28 mouse cellular contexts compared by ENCODE assay signal in genomic region chr4:134754941-134755340, GRCm38 (mm10). TPM values are rescaled to one million over a fixed set of nuclear protein-coding genes. Genes with fewer than 3 reads are reported as not detected.
DNase-seq lines count a peak whose midpoint lies in the region; ATAC-seq and TF ChIP-seq lines count a peak whose summit lies in the region.
"Had no signal": no experiment of that assay in that cellular context is flagged by ENCODE, and none has a peak within 500 bp of the region (broad histone marks: within the 10 kb centered on the region; RNA-seq: fewer than 3 reads in every experiment).

No protein-coding gene starts in this region.

- H3K9ac ChIP-seq in forebrain, embryonic 13.5 days, result no peak overlapping the region
- H3K9ac ChIP-seq in liver, embryonic 15.5 days, result no peak overlapping the region
- H3K9ac ChIP-seq: embryonic facial prominence, embryonic 13.5 days; intestine, embryonic 15.5 days; limb, embryonic 12.5 days; neural tube, embryonic 13.5 days; stomach, embryonic 15.5 days had no signal

- no peak for ATAC-seq in forebrain, embryonic 13.5 days
- ATAC-seq in megakaryocyte, adult 5-6 weeks (ENCODE audit: poor library complexity, severe bottlenecking), result no peak
- no peak for ATAC-seq in liver, embryonic 15.5 days (ENCODE audit: insufficient read depth)
- ATAC-seq: forebrain, embryonic 14.5 days; hindbrain, embryonic 16.5 days; intestine, embryonic 15.5 days; midbrain, embryonic 16.5 days had no signal

- H3K36me3 ChIP-seq in forebrain, embryonic 10.5 days (replicated peaks), result 0 out of 2 replicates have a peak, but pooled peaks cover 8% of the 10 kb centered on the region
- H3K36me3 ChIP-seq in forebrain, embryonic 13.5 days (ENCODE audit: poor library complexity, severe bottlenecking), result no peaks in the 10 kb centered on the region
- peaks cover 96% of the 10 kb centered on the region for H3K36me3 ChIP-seq in megakaryocyte, embryonic 14.5 days (replicated peaks; ENCODE audit: low read length)
- peaks cover 51% of the 10 kb centered on the region for H3K36me3 ChIP-seq in liver, embryonic 15.5 days (replicated peaks)
- H3K36me3 ChIP-seq: intestine, embryonic 15.5 days; neural tube, embryonic 13.5 days; stomach, embryonic 15.5 days had no signal

- no peak for TF ChIP-seq POLR2A in bone marrow, adult 2 months (IDR thresholded peaks at IDR 0.05; ENCODE audit: borderline replicate concordance, control insufficient read depth, low read depth, low read length)

- no peaks in the 10 kb centered on the region for H3K9me3 ChIP-seq in forebrain, embryonic 10.5 days
- H3K9me3 ChIP-seq in forebrain, embryonic 13.5 days (replicated peaks), result no peaks in the 10 kb centered on the region
- H3K9me3 ChIP-seq in megakaryocyte, embryonic 14.5 days, result no peaks in the 10 kb centered on the region
- H3K9me3 ChIP-seq in liver, embryonic 15.5 days (replicated peaks), result no peaks in the 10 kb centered on the region
- H3K9me3 ChIP-seq: embryonic facial prominence, embryonic 13.5 days; intestine, embryonic 15.5 days; limb, embryonic 12.5 days; neural tube, embryonic 13.5 days; stomach, embryonic 15.5 days had no signal

- TF ChIP-seq CTCF in bone marrow, adult 2 months (IDR thresholded peaks at IDR 0.05; ENCODE audit: control insufficient read depth, insufficient read depth, low read length), result no peak

- no peak overlapping the region for H3K4me3 ChIP-seq in forebrain, embryonic 10.5 days
- H3K4me3 ChIP-seq in forebrain, embryonic 13.5 days, result no peak overlapping the region
- peak overlapping the region; percentile 39 for H3K4me3 ChIP-seq in megakaryocyte, embryonic 14.5 days (replicated peaks)
- no peak overlapping the region for H3K4me3 ChIP-seq in bone marrow, adult 2 months (replicated peaks; ENCODE audit: control insufficient read depth, low read depth, low read length)
- no peak overlapping the region for H3K4me3 ChIP-seq in liver, embryonic 15.5 days (replicated peaks)
- H3K4me3 ChIP-seq: embryonic facial prominence, embryonic 13.5 days; erythroblast, embryonic 14.5 days; intestine, embryonic 15.5 days; limb, embryonic 12.5 days; myocyte; neural tube, embryonic 13.5 days; stomach, embryonic 15.5 days had no signal

- 87% methylated on average over 13 of the region's 13 CpGs for WGBS in forebrain, embryonic 10.5 days
- 84% methylated on average over 13 of the region's 13 CpGs for WGBS in forebrain, embryonic 13.5 days
- 65% methylated on average over 13 of the region's 13 CpGs for WGBS in bone marrow, adult 2 months
- 73% methylated on average over 13 of the region's 13 CpGs for WGBS in liver, embryonic 15.5 days (ENCODE audit: insufficient replicate concordance)

- H3K27me3 ChIP-seq in forebrain, embryonic 10.5 days (ENCODE audit: poor library complexity, severe bottlenecking), result 0 out of 2 replicates have a peak, but pooled peaks cover 6% of the 10 kb centered on the region
- no peaks in the 10 kb centered on the region for H3K27me3 ChIP-seq in forebrain, embryonic 13.5 days
- no peaks in the 10 kb centered on the region for H3K27me3 ChIP-seq in megakaryocyte, embryonic 14.5 days (replicated peaks)
- no peaks in the 10 kb centered on the region for H3K27me3 ChIP-seq in liver, embryonic 15.5 days
- H3K27me3 ChIP-seq: intestine, embryonic 15.5 days; limb, embryonic 12.5 days; neural tube, embryonic 13.5 days; stomach, embryonic 15.5 days had no signal

- DNase-seq in forebrain, embryonic 10.5 days (ENCODE audit: extremely low spot score, low spot score), result no peak
- no peak for DNase-seq in frontal cortex, postnatal 14 days (ENCODE audit: low spot score in 2 of 2)
- no peak for DNase-seq in cerebellum, adult 11-12 months
- DNase-seq: adrenal gland, postnatal 14 days; cerebellum, postnatal 10 days; gastrocnemius, postnatal 10 days; heart, postnatal 4 days; kidney, adult 8-10 months; kidney, postnatal 14 days; lung, adult 2 months; lung, postnatal 14 days; retina, postnatal 1 day; right cerebral cortex, postnatal 25 days had no signal

- H3K4me1 ChIP-seq in forebrain, embryonic 10.5 days, result peaks cover 71% of the 10 kb centered on the region
- peaks cover 27% of the 10 kb centered on the region for H3K4me1 ChIP-seq in forebrain, embryonic 13.5 days
- peaks cover 97% of the 10 kb centered on the region for H3K4me1 ChIP-seq in megakaryocyte, embryonic 14.5 days
- H3K4me1 ChIP-seq in bone marrow, adult 2 months (ENCODE audit: control insufficient read depth, insufficient read depth, low read length), result peaks cover 58% of the 10 kb centered on the region
- peaks cover 99% of the 10 kb centered on the region for H3K4me1 ChIP-seq in liver, embryonic 15.5 days (replicated peaks)

- H3K27ac ChIP-seq in forebrain, embryonic 10.5 days, result peak overlapping the region; percentile 31; the same call in 1 of the 2 replicates
- H3K27ac ChIP-seq in forebrain, embryonic 13.5 days, result no peak overlapping the region
- peak overlapping the region; percentile 91 for H3K27ac ChIP-seq in bone marrow, adult 2 months (ENCODE audit: control insufficient read depth, insufficient read depth, low read depth, low read length, poor library complexity)
- peak overlapping the region; percentile 42 for H3K27ac ChIP-seq in liver, embryonic 15.5 days (replicated peaks)
- H3K27ac ChIP-seq: limb, embryonic 12.5 days had no signal

- no peak overlapping the region for H3K4me2 ChIP-seq in forebrain, embryonic 13.5 days
- H3K4me2 ChIP-seq in liver, embryonic 15.5 days, result no peak overlapping the region
- H3K4me2 ChIP-seq: embryonic facial prominence, embryonic 13.5 days; intestine, embryonic 15.5 days; limb, embryonic 12.5 days; neural tube, embryonic 13.5 days; stomach, embryonic 15.5 days had no signal

RNA-seq across cellular contexts. Expression of gene Ldlrap1, which starts 12.9 kb away (rescaled TPM):
- 9.6 and 11.8 TPM in 2 replicates for polyA plus RNA-seq in forebrain, embryonic 10.5 days (2016; fragmentation: Nextera tagmentation; extraction: Ambion mirVana)
- 2.6 and 2.7 TPM in 2 replicates for polyA plus RNA-seq in forebrain, embryonic 13.5 days (2015; fragmentation: Nextera tagmentation; extraction: Ambion mirVana)
- polyA plus RNA-seq in megakaryocyte, embryonic 14.5 days (2012; ENCODE audit: insufficient read depth, low replicate concordance), result 11.8 and 17.8 TPM in 2 replicates
- 13.8 and 16.0 TPM in 2 replicates for total RNA-seq in megakaryocyte, adult 5-6 weeks (2015)
- total RNA-seq in megakaryocyte, adult 5-6 weeks (2017), result 7.6 and 9.6 TPM in 2 replicates
- polyA plus RNA-seq in bone marrow, adult 2 months (2011; ENCODE audit: insufficient read depth, insufficient read length, low replicate concordance, missing spikeins), result 23.1 and 45.9 TPM in 2 replicates
- 21.8 and 22.4 TPM in 2 replicates for polyA plus RNA-seq in liver, embryonic 15.5 days (2015; fragmentation: Nextera tagmentation; extraction: Ambion mirVana)

RNA-seq across cellular contexts. Expression of gene Man1c1, which starts 50.9 kb away (rescaled TPM):
- 2.3 and 2.8 TPM in 2 replicates for polyA plus RNA-seq in forebrain, embryonic 10.5 days (2016; fragmentation: Nextera tagmentation; extraction: Ambion mirVana)
- 1.6 TPM in 2 replicates for polyA plus RNA-seq in forebrain, embryonic 13.5 days (2015; fragmentation: Nextera tagmentation; extraction: Ambion mirVana)
- 4.0 and 5.9 TPM in 2 replicates for polyA plus RNA-seq in megakaryocyte, embryonic 14.5 days (2012; ENCODE audit: insufficient read depth, low replicate concordance)
- total RNA-seq in megakaryocyte, adult 5-6 weeks (2015), result 28.0 and 33.1 TPM in 2 replicates
- 14.1 and 16.9 TPM in 2 replicates for total RNA-seq in megakaryocyte, adult 5-6 weeks (2017)
- 2.7 and 7.3 TPM in 2 replicates for polyA plus RNA-seq in bone marrow, adult 2 months (2011; ENCODE audit: insufficient read depth, insufficient read length, low replicate concordance, missing spikeins)
- 1.4 and 2.0 TPM in 2 replicates for polyA plus RNA-seq in liver, embryonic 15.5 days (2015; fragmentation: Nextera tagmentation; extraction: Ambion mirVana)
